Mouse (Mus musculus): ENCODE measurements around the gene Gm27021. TPM values are rescaled to one million over a fixed set of nuclear protein-coding genes. Genes with fewer than 3 reads are reported as not detected.

Gene Gm27021
- polyA plus RNA-seq, 1 experiment from 2014 or later = 3.6 TPM

- Histone ChIP-seq H3K4me1 (ENCODE audit: control insufficient read depth, insufficient read depth, low read length) (peaks cover 12% of the 10 kb centered on the region), H3K4me3 (ENCODE audit: low read length) (no peak overlapping the region), H3K4me2 (replicated peaks; ENCODE audit: low read depth, low read length) (no peak overlapping the region), H3K9ac (ENCODE audit: low read depth, low read length) (no peak overlapping the region), H3K9me3 (ENCODE audit: control insufficient read depth, low read length) (no peaks in the 10 kb centered on the region), H3K27ac (ENCODE audit: low read depth, low read length) (no peak overlapping the region), H3K36me3 (ENCODE audit: control insufficient read depth, insufficient read depth, low read length) (no peaks in the 10 kb centered on the region), H3K27me3 (ENCODE audit: control insufficient read depth, insufficient read depth, low read length) (no peaks in the 10 kb centered on the region)
- WGBS = 87% methylated on average over 4 of the region's 4 CpGs
- no peak for ATAC-seq (ENCODE audit: low FRiP score, low TSS enrichment)
These were observed 32.2 kb upstream of the Gm27021 start for GRCm38 (mm10) chr8:120700053-120700452.

GRCm38 (mm10) chr8:120699565-120699964 is 31.7 kb upstream of the Gm27021 start:
- peaks cover 12% of the 10 kb centered on the region for H3K4me1 ChIP-seq (ENCODE audit: control insufficient read depth, insufficient read depth, low read length)
- no peak overlapping the region for H3K4me3 ChIP-seq (ENCODE audit: low read length)
- no peak overlapping the region for H3K9ac ChIP-seq (ENCODE audit: low read depth, low read length)
- ATAC-seq (ENCODE audit: low FRiP score, low TSS enrichment) = no peak
- 76% methylated on average over 2 of the region's 2 CpGs for WGBS
- no peak overlapping the region for H3K27ac ChIP-seq (ENCODE audit: low read depth, low read length)
- H3K9me3 ChIP-seq (ENCODE audit: control insufficient read depth, low read length) = no peaks in the 10 kb centered on the region
- H3K27me3 ChIP-seq (ENCODE audit: control insufficient read depth, insufficient read depth, low read length) = no peaks in the 10 kb centered on the region
- H3K36me3 ChIP-seq (ENCODE audit: control insufficient read depth, insufficient read depth, low read length) = no peaks in the 10 kb centered on the region
- no peak overlapping the region for H3K4me2 ChIP-seq (replicated peaks; ENCODE audit: low read depth, low read length)

GRCm38 (mm10) chr8:120699079-120699478 is 31.2 kb upstream of the Gm27021 start:
- H3K36me3 ChIP-seq (ENCODE audit: control insufficient read depth, insufficient read depth, low read length) = no peaks in the 10 kb centered on the region
- 66% methylated on average over 6 of the region's 6 CpGs for WGBS
- H3K4me1 ChIP-seq (ENCODE audit: control insufficient read depth, insufficient read depth, low read length) = peaks cover 16% of the 10 kb centered on the region
- H3K9me3 ChIP-seq (ENCODE audit: control insufficient read depth, low read length) = no peaks in the 10 kb centered on the region
- H3K27me3 ChIP-seq (ENCODE audit: control insufficient read depth, insufficient read depth, low read length) = no peaks in the 10 kb centered on the region
- H3K9ac ChIP-seq (ENCODE audit: low read depth, low read length) = no peak overlapping the region
- ATAC-seq (ENCODE audit: low FRiP score, low TSS enrichment) = no peak
- peak overlapping the region; percentile 11; the same call in 1 of the 2 replicates for H3K27ac ChIP-seq (ENCODE audit: low read depth, low read length)
- no peak overlapping the region for H3K4me3 ChIP-seq (ENCODE audit: low read length)
- H3K4me2 ChIP-seq (replicated peaks; ENCODE audit: low read depth, low read length) = no peak overlapping the region

- Histone ChIP-seq H3K27me3 (ENCODE audit: control insufficient read depth, insufficient read depth, low read length) (no peaks in the 10 kb centered on the region), H3K9me3 (ENCODE audit: control insufficient read depth, low read length) (no peaks in the 10 kb centered on the region), H3K4me3 (ENCODE audit: low read length) (no peak overlapping the region), H3K9ac (ENCODE audit: low read depth, low read length) (no peak overlapping the region), H3K27ac (ENCODE audit: low read depth, low read length) (0 out of 2 replicates have a peak overlapping the region, but pooled peaks have one; percentile 11), H3K4me2 (replicated peaks; ENCODE audit: low read depth, low read length) (no peak overlapping the region), H3K4me1 (ENCODE audit: control insufficient read depth, insufficient read depth, low read length) (peaks cover 20% of the 10 kb centered on the region), H3K36me3 (ENCODE audit: control insufficient read depth, insufficient read depth, low read length) (no peaks in the 10 kb centered on the region)
- no peak for ATAC-seq (ENCODE audit: low FRiP score, low TSS enrichment)
- WGBS = 74% methylated on average over 7 of the region's 7 CpGs
These were observed 30.5 kb upstream of the Gm27021 start for GRCm38 (mm10) chr8:120698426-120698825.

- Histone ChIP-seq H3K4me3 (ENCODE audit: low read length) (no peak overlapping the region), H3K27ac (ENCODE audit: low read depth, low read length) (no peak overlapping the region), H3K27me3 (ENCODE audit: control insufficient read depth, insufficient read depth, low read length) (no peaks in the 10 kb centered on the region), H3K4me1 (ENCODE audit: control insufficient read depth, insufficient read depth, low read length) (peaks cover 22% of the 10 kb centered on the region), H3K9ac (ENCODE audit: low read depth, low read length) (no peak overlapping the region), H3K4me2 (replicated peaks; ENCODE audit: low read depth, low read length) (no peak overlapping the region), H3K9me3 (ENCODE audit: control insufficient read depth, low read length) (no peaks in the 10 kb centered on the region), H3K36me3 (ENCODE audit: control insufficient read depth, insufficient read depth, low read length) (no peaks in the 10 kb centered on the region)
- no peak for ATAC-seq (ENCODE audit: low FRiP score, low TSS enrichment)
These were observed 30.0 kb upstream of the Gm27021 start for GRCm38 (mm10) chr8:120697979-120698272.

- ATAC-seq (ENCODE audit: low FRiP score, low TSS enrichment) = no peak
- H3K27ac ChIP-seq (ENCODE audit: low read depth, low read length) = peak overlapping the region; percentile 33; the same call in 1 of the 2 replicates
- no peak overlapping the region for H3K4me3 ChIP-seq (ENCODE audit: low read length)
- no peak overlapping the region for H3K9ac ChIP-seq (ENCODE audit: low read depth, low read length)
- H3K27me3 ChIP-seq (ENCODE audit: control insufficient read depth, insufficient read depth, low read length) = no peaks in the 10 kb centered on the region
- H3K4me1 ChIP-seq (ENCODE audit: control insufficient read depth, insufficient read depth, low read length) = peaks cover 24% of the 10 kb centered on the region
- no peaks in the 10 kb centered on the region for H3K36me3 ChIP-seq (ENCODE audit: control insufficient read depth, insufficient read depth, low read length)
- no peak overlapping the region for H3K4me2 ChIP-seq (replicated peaks; ENCODE audit: low read depth, low read length)
- H3K9me3 ChIP-seq (ENCODE audit: control insufficient read depth, low read length) = no peaks in the 10 kb centered on the region
- 64% methylated on average over 17 of the region's 17 CpGs for WGBS
These were observed 29.5 kb upstream of the Gm27021 start for GRCm38 (mm10) chr8:120697154-120697978.

- no peak overlapping the region for H3K4me2 ChIP-seq (replicated peaks; ENCODE audit: low read depth, low read length)
These were observed 28.7 kb upstream of the Gm27021 start for GRCm38 (mm10) chr8:120696401-120697153.

GRCm38 (mm10) chr8:120693861-120694493 is 26.1 kb upstream of the Gm27021 start:
- Histone ChIP-seq H3K9ac (ENCODE audit: low read depth, low read length) (no peak overlapping the region), H3K27me3 (ENCODE audit: control insufficient read depth, insufficient read depth, low read length) (no peaks in the 10 kb centered on the region), H3K9me3 (ENCODE audit: control insufficient read depth, low read length) (no peaks in the 10 kb centered on the region), H3K27ac (ENCODE audit: low read depth, low read length) (peak overlapping the region; percentile 71), H3K4me1 (ENCODE audit: control insufficient read depth, insufficient read depth, low read length) (peaks cover 24% of the 10 kb centered on the region), H3K4me3 (ENCODE audit: low read length) (no peak overlapping the region), H3K4me2 (replicated peaks; ENCODE audit: low read depth, low read length) (no peak overlapping the region; the same call in 1 of the 2 replicates), H3K36me3 (ENCODE audit: control insufficient read depth, insufficient read depth, low read length) (no peaks in the 10 kb centered on the region)
- 15% methylated on average over 22 of the region's 22 CpGs for WGBS
- peak; percentile 71 for ATAC-seq (ENCODE audit: low FRiP score, low TSS enrichment)

More at GRCm38 (mm10) chr8:120696401-120697153, 28.7 kb upstream of the Gm27021 start:
- no peak overlapping the region for H3K9ac ChIP-seq (ENCODE audit: low read depth, low read length)
- peak; percentile 25; the same call in 1 of the 2 replicates for ATAC-seq (ENCODE audit: low FRiP score, low TSS enrichment)
- peak overlapping the region; percentile 42; the same call in 1 of the 2 replicates for H3K27ac ChIP-seq (ENCODE audit: low read depth, low read length)
- H3K4me1 ChIP-seq (ENCODE audit: control insufficient read depth, insufficient read depth, low read length) = peaks cover 24% of the 10 kb centered on the region
- no peak overlapping the region for H3K4me3 ChIP-seq (ENCODE audit: low read length)
- no peaks in the 10 kb centered on the region for H3K27me3 ChIP-seq (ENCODE audit: control insufficient read depth, insufficient read depth, low read length)
- WGBS = 27% methylated on average over 13 of the region's 13 CpGs
- H3K9me3 ChIP-seq (ENCODE audit: control insufficient read depth, low read length) = no peaks in the 10 kb centered on the region
- no peaks in the 10 kb centered on the region for H3K36me3 ChIP-seq (ENCODE audit: control insufficient read depth, insufficient read depth, low read length)

Measured in kidney, embryonic 14.5 days (tissue).